Mouse (Mus musculus): ENCODE data around the gene Cct3.
"Not testable (repeated sequence)": the region's sequence is repeated elsewhere in the genome, so short reads cannot be mapped to it uniquely, and the experiment has no call there.

Gene Cct3

DNA sequence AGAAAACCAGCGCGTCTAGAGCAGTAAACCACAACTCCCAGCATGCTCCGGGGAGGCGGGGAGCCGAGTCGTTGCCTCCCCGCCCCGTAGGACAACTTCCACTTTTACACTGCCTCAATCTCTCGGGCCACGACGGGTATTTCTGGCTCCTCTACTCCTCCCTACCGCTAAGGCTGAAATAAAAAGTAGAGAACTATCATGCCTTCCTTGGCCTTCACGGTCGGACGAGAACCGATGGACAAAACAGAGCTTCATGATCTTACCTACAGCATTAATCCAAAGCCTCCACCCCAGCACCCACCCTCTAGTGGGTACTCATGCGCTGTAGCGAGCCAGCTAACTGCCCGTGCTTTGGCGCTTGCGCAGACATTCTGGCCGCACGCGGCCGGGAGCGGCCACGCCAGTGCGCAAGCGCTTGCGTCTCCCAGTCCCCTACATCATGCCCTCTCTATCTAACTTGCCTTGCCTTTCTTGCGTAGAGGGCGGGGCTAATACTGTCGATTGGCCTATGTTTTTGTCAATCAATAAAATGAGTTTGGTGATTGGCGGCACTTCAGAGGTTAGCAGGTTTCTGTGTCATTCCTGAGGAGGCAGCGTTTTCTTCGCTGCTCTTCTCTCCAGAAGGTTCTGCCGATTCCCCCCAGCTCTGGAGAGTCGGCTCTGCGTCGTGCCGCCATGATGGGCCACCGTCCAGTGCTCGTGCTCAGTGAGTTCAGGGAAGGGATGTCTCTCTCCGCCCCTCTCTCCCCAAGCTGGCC, at the start of gene Cct3, which contains the start of gene Tsacc:
Gene Cct3 (plus strand): TSS at position 556 of the 758 bp plus-strand sequence.
Gene Tsacc (minus strand): TSS at position 439 of the 758 bp plus-strand sequence.
- peak; percentile 91 to 96 for DNase-seq

DNA sequence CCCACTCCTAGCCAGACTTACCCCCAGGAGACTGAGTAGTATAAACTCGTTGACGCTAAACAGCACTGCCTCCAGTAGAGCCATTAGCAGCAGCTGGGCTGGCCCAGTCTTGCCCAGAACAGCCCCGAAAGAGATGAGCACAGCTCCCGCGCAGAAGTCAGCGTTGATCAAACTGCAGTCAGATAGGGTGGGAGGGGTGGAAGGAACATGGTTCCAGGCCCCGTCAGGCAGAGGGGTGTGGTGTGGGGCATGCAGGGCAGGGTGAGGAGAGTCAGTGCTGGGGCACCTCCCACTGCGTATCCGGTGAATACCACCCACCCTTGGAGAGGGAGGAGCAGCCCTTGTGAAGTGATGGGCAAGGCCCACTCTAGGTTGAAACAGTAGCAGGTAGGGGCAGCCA, 49.2 kb upstream of the Cct3 start:
- no peak for DNase-seq

DNA sequence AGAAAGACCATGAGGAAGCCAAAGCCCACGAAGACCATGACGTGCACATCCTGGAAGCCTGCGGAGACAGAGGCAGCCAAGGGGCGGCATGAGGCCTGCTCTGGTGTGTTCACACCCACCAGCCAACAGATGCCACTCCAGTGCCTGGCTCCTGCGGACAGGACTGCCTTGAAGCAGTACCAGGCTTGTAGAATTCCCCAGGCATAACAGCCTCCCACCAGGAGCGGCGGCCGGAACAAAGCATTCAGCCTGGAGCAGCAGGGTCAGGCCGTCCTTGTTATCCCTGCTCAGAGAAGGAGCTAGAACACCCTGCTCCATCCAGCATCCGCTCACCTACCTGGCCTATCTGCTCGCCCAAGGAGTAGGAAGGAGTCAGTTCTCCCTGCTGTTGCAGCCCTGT, 48.5 kb upstream of the Cct3 start:
- no peak for DNase-seq

DNA sequence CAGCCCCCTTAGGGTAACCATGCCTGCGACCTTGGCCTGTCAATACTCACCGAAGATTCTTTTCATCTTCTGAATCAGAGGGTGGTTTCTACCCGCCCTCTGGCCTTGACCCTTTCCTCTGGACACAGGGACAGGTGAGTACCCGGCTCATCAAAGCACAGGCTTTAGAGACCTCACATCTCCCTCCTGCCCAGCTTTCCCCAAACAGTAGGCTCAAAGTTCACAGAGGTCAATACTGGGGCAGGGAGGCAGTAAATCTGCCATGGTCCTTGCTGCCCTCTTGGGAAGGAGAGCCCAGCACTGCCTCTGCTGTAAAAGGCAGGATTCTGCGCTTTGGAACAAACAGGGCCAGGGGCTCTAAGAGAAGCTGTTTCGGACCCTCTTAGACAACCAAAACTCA, 44.2 kb upstream of the Cct3 start:
- DNase-seq: no peak

DNA sequence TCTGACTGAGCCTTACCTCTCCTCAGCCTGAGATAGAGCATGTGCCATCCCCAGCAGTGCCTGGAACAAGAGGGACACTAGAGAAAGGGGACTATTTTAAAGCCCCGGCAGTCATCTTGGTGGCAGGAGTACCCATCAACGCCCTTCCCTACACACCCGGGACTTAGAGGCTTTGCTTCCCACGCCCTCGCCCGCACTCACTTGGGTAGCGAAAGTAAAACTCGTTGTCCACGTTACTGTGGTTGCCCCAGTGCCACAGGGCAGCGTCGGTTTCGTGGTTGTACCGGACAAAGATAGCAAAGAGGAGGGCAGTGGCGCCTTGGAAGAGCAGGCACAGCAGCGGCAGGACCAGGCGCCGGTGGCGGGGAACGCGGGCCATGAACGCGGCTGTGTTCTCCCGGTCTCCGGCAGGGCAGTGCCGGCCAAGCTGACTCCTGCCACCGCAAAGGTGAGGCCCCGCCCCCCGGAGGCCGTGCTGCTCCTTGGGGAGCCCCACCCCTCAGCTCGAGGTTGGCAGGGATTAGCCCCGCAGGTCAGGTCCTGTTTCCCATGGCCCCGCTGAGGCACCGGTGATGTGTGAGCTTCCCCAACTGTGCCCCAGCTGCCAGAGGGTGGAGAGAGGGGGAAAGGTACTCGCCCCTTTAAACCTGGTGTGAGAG, 42.5 kb upstream of the Cct3 start, which contains the start of gene Rhbg:
Gene Rhbg (minus strand): TSS at position 442 of the 659 bp plus-strand sequence.
- peak in 1 of 2 experiments; percentile 24 for DNase-seq

DNA sequence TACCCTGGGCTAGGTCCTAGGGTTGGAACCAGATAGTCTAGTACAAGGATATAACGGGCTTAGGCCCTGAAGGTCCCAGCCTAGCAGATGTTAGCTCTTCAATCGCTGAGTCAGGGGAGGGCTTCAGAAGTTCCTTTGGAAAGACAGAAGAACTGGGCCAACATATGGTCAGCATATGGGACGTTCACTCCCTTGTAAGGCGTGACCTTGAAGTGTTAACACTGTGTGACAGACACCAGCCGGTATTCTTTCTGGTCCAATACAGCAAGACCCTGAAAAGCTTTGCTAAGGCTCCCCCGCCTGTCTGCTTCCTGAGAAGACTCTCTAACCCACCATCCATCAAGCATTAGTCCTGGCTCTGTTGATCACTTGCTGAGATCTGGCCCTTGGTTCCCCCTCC, 41.0 kb upstream of the Cct3 start:
- no peak for DNase-seq

DNA sequence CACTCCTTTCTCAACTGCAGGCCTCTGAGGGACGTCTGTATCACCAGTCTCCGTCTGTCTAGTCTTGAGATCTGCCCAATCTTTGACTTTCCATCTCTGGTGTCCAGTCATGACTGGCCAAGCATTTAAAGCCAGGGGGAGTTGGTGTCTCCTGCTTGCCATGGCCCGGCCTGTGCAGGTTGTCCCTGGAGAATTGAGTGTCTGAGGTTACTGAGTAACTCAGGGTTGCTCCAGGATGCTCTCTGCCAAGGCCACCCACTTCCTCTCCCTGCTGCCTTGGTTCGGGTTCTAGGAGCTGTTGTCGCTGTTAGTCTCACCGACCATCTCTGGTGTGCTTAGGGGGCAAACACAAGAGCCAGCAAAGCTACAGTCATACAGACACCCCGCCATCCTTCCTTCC, 40.5 kb upstream of the Cct3 start:
- no peak for DNase-seq

DNA sequence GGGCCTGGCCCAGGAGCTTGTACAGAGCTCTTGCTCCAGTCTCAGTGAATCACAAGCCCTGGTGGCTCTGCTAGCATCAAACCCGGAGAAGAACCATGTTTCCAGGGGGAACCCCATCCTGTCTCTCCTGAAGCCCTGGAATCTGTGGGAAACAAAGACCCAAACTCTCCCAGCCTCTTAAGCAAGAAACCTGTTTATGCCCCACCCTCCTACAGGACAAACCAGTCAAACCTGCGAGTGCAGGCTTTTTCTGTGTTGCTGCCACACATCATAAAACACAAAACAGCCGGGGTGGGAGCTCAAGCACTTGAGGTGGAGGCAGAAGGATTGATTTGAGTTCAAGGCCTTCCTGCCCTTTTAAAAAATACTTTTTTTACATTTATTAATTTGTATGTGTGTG, 34.6 kb upstream of the Cct3 start:
- DNase-seq: no peak

DNA sequence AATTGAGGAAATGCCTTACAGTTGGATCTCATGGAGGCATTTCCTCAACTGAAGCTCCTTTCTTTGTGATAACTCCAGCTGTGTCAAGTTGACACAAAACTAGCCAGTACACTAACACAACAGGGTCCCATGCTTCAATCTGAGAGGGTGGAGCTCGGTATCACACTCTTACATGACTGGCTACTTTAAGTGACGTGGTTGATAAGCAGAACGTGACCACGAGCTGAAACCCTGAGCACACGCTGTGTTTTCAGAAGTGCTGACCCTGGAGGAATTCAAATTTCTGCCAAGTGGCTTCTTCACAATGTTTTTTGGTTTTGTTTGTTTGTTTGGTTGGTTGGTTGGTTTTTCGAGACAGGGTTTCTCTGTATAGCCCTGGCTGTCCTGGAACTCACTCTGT, 28.9 kb upstream of the Cct3 start:
- DNase-seq: not testable (repeated sequence)

DNA sequence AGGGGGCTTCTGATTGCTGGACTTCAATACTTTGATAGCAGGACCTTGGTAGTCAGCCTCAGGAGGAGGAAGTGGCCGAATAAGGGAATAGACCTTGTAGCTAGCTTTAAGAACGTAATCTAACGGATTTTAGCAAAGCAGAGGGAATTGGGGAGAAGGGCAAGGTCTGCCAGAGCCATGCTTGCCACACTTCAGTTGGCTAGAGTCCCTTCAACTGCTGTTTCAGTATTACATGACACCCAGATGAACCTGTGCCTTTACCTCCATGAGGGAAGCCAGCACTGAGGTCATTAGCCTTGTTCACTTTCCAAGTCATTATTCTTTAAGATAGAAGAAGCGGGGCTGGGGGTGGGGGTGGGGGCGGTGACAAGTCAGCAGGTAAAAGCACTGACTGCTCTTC, 27.9 kb upstream of the Cct3 start:
- DNase-seq: no peak

DNA sequence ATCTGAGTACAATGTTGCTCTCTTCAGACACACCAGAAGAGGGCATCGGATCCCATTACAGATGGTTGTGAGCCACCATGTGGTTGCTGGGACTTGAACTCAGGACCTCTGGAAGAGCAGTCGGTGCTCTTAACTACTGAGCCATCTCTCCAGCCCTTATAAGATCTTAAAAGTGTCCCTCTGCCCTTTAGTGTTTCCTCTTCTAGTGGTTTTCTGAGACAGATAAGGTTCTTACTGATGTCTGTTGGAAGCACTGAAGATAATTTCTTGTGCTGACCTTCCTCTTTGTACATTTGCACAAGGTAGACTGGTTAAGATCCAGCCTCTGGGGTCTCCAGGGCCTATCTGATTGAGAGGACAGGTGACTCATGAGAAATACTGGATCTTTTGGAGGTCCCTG, 25.6 kb upstream of the Cct3 start:
- DNase-seq: not testable (repeated sequence)

DNA sequence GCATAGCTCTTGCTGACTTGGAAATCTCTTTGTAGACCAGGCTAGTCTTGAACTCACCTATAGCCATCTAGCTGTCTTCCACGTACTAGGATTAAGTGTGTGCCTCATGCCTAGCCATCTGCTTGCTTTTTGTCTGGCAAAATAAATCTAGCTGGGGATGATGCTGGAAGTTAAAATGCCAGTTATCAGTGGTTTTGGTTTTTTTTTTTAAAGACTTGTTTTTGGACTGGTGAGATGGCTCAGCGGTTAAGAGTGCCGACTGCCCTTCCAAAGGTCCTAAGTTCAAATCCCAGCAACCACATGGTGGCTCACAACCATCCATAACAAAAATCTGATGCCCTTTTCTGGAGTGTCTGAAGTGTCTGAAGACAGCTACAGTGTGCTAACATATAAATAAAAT, 25.1 kb upstream of the Cct3 start:
- no peak for DNase-seq

DNA sequence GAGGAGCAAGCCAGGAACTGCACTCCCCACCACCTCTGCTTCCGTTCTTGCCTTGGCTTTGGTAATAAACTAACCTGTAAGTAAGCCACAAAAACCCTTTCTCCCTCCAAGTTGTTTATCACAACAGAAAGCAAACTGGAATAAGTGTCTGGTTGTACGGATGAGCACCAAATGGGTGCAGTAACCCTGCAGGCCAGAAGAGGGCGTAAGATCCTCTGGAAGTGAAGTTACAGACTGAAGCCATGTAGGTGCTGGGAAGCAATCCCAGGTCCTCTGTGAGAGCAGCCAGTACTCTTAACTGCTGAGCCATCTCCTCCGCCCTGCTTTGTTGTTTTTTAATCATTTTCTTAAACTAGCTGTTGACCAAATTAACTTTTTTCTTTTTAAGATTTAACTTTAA, 22.9 kb upstream of the Cct3 start:
- no peak for DNase-seq

DNA sequence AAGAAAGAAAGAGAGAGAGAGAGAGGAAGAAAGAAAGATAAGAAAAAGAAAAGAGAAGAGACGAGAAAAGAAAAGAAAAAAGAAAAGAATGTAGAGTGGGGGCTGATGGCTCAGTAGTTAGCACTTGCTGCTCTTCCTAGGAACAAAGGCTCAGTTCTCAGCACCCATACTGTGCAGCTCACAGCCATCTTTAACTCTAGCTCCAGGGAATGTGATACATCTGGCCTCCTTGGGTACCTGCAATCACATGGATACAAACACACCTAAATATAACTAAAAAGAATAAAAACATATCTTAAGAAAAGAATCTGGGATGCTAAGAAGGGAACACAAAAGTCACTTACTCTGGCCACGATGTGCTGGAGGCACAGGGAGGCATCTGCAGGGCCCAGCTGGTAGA, 20.8 kb upstream of the Cct3 start:
- no peak for DNase-seq

DNA sequence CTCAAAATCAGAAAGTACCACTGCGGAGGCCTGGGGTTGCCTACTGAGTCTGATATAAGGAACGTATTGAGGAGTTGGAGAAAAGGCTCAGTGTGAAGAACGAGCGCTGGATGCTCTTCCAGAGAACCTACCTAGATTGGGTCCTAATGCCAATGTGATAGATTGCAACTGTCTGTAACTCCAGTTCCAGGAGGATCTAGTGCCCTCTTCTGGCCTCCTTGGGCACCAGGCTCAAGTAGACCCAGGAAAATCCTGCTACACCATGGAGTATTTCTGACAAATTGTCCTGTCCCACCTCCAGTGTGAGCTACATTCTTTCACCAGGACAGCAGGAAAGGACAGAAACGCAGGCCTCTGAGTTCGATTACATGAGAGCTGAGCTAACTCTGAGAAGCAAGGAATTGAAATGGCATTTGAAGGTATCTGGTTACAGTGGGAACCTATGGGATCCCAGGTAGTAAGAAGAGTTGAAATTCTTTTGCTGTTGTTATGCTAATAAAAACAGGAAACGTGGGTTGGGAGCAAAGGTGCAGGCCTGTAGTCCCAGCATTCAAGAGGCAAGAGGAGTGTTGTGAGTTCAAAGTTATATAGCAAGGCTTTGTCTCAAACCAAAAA, 20.3 kb upstream of the Cct3 start:
- no peak for DNase-seq

DNA sequence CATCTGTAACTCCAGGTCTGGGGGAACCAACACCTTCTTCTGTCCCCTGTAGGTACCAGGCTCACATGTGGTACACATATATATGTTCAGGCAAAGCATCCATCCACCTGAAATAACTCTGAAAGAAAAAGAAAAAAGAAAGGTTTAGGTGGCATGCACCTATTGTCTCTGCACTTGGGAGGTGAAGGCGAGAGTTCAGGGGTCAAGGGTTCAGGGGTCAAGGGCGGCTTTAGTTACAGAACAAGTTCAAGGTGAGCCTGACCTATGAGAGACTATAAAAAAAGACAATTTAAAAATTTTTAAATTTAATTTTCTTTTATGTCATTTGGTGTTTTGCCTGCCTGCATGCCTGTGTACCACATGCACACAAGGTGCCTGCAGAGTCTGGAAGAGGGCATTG, 16.9 kb upstream of the Cct3 start:
- DNase-seq: no peak

DNA sequence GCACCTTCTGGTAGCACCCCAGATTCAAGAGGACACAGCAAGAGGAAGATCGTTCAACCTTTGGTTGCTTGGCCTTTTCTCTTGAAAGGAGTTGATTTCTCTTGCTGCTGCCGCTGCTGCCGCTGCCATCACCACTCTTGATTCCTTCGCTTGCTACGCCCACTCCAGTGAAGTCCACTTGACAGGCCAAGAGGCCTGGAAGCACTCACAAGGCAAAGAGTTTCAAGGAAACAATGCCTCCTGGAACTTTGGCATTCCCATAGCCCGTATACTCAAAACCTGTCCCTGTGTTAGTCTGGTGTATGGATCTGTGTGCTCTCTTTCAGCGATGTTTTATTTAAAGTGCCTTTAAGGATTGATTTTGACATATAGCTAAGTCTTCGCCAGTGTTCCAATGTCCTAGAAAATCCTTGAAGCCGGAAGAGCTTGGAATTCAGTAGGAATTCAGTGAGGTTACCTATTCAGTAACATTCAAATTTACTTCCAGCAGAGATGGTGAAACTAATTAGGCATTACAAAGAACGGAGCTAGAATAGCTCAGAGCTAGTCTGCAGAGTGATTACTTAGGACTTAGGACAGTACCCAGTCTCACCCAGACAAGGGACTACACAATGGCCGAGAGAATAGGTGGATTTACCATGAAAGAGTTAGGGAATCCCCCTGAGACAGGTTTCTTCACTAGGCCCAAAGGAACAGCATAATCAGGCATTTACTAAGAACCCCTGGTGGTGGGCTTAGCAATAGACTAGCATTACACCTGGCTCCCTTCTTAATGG, 15.6 kb upstream of the Cct3 start:
- not testable (repeated sequence) for DNase-seq

DNA sequence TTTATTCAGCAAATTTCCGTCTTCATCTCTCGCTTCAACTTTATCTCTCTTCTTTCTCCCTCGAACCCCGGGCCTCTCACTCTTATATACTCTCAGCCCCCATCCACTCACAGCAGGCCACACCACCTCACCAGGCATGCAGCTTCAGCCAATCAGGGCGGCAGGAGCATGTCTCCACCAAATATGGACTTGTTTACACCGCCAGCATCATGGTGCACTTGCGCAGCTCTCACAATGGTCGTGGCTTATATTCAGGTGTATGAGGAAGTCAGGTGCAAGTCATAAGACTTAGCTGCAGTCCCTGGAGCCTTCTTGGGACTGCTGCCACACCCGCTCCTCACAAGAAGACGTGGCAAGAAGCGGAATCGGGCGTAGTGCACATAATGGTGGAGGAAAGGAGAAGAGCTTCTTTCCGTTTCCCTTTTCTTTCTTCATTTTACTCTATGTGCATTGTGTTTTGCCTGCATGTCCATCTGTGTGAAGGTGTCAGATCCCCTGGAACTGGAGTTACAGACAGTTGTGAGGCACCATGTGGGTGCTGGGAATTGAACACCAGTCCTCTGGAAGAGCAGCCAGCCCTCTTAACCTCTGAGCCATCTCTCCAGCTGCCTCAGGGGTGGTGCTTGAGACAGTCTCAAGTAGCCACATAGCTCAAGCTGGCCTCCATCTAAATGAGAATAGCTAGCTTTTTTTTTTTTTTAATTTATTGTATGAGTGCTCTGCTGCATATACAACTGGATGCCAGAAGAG, 11.9 kb upstream of the Cct3 start:
- not testable (repeated sequence) for DNase-seq

DNA sequence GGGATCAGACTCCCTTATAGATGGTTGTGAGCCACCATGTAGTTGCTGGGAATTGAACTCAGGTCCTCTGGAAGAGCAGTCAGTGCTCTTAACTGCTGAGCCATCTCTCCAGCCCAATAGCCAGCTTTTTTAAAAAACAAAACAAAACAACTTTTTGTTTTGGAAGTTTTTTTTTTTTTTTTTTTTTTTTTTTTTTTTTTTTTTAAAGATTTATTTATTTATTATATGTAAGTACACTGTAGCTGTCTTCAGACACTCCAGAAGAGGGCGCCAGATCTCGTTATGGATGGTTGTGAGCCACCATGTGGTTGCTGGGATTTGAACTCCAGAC, 11.4 kb upstream of the Cct3 start:
- DNase-seq: not testable (repeated sequence)

DNA sequence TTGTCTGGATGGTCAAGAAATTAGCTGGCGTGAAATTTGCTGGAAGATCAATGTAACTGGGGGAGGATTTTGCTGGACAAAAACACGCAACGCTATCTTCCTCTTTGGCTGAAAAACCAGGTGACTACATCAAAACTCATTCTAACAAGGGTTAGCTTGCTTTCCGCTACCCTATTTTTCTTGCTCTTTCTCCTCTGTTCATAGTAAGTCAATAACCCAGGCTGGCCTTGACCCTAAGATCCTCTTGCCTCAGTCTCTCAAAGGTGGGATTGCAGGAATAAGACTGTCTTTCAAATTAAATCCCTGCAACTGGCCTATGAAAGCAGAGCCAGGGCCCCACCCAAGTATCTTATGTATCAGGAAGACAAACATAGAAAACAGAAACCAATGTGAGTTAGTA, 9.8 kb upstream of the Cct3 start, which contains the start of gene Gm38392:
Gene Gm38392 (minus strand): TSS at position 101 of the 400 bp plus-strand sequence.
- no peak for DNase-seq

DNA sequence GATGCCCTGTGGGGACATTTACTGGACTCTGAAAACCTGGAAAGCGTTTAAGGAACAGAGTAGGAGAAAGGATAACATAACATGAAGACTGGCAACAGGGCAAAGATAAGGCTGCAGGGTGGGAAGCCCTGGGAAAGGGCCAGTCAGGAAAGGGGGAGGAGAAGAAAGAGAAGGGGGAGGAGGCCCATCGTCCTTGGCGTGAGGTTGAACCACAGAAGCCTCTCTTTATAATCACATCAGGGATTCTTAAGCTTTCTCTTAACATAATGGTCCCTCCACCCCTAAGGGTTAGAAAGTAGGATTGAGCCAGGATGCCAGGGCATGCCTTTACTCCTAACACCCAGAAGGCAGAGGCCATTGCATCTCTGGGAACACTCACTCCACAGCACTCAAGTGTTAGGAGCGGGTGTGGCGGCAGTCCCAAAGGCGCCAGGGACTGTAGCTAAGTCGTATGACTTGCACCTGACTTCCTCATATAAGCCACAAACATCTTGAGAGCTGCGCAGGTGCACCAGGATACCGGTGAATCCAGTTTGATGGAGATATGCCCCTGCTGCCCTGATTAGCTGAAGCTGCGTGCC, 8.7 kb upstream of the Cct3 start:
- not testable (repeated sequence) for DNase-seq

DNA sequence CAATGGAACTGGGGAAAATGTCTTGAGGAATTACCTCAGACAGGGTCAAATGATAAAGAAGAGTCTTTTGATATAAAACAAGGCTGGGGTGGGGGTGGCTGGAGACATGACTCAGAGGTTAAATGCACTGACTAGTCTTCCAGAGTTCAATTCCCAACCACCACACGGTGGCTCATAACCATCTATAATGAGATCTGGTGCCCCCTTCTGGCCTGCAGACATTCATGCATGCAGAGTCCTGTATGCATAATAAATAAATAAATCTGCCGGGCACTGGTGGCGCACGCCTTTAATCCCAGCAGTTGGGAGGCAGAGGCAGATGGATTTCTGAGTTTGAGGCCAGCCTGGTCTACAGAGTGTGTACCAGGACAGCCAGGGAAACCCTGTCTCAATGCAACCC, 4.9 kb upstream of the Cct3 start:
- DNase-seq: peak; percentile 18 to 26
